Mouse (Mus musculus): Measurements from ENCODE around the gene Dlg2.

DNA sequence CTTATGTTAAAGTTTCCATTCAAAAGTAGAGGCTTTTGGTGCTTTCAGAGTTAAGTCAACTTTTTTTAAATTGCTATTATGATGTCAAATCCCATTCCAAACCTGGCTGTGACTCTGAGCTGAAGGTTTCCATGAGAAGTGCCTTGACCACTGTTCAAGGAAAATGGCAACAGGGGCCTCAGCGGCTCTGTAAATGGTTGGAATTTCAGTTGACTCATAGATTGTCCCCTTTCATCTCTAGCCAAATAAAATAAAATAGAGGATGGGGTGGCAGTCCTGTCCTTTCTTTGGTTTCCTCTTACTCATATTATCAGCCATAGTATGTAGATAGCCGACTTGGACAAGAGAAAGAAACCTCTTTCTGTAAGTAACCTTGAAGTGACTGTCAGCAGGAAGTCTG lies 1401.3 kb downstream of the Dlg2 start:
- TF ChIP-seq CTCF (IDR thresholded peaks at IDR 0.05; ENCODE audit: control insufficient read depth, insufficient read depth, insufficient read length) (no peak), USF1 (IDR thresholded peaks at IDR 0.05; ENCODE audit: low read depth) (no peak), MAX (IDR thresholded peaks at IDR 0.05) (no peak), CEBPB (IDR thresholded peaks at IDR 0.05; ENCODE audit: low read depth) (no peak)

Data from C2C12 (cell line).